Mouse (Mus musculus): ENCODE data around the gene Thrb. TPM values are rescaled to one million over a fixed set of nuclear protein-coding genes. Genes with fewer than 3 reads are reported as not detected.
A peak's percentile ranks its signal among the peaks of the same experiment; 100 is the strongest.

The Thrb gene
- polyA plus RNA-seq, 1 experiment from 2014 or later, result 0.20 TPM

GRCm38 (mm10) chr14:17743713-17744158, 83.7 kb downstream of the Thrb start:
- WGBS, result 69% methylated on average over 2 of the region's 2 CpGs

GRCm38 (mm10) chr14:17747922-17748321, 87.9 kb downstream of the Thrb start:
- Histone ChIP-seq H3K4me1 (ENCODE audit: control insufficient read depth, insufficient read depth, low read length) (no peaks in the 10 kb centered on the region), H3K4me3 (ENCODE audit: low read length) (no peak overlapping the region), H3K9ac (ENCODE audit: low read depth, low read length) (no peak overlapping the region), H3K4me2 (replicated peaks; ENCODE audit: low read depth, low read length) (no peak overlapping the region), H3K9me3 (ENCODE audit: control insufficient read depth, low read length) (no peaks in the 10 kb centered on the region), H3K36me3 (ENCODE audit: control insufficient read depth, insufficient read depth, low read length) (no peaks in the 10 kb centered on the region), H3K27ac (ENCODE audit: low read depth, low read length) (no peak overlapping the region), H3K27me3 (ENCODE audit: control insufficient read depth, insufficient read depth, low read length) (no peaks in the 10 kb centered on the region)
- 89% methylated on average over 3 of the region's 3 CpGs for WGBS
- no peak for ATAC-seq (ENCODE audit: low FRiP score, low TSS enrichment)

More at GRCm38 (mm10) chr14:17743713-17744158, 83.7 kb downstream of the Thrb start:
- H3K27ac ChIP-seq (ENCODE audit: low read depth, low read length), result no peak overlapping the region
- no peaks in the 10 kb centered on the region for H3K36me3 ChIP-seq (ENCODE audit: control insufficient read depth, insufficient read depth, low read length)
- no peaks in the 10 kb centered on the region for H3K27me3 ChIP-seq (ENCODE audit: control insufficient read depth, insufficient read depth, low read length)
- H3K9me3 ChIP-seq (ENCODE audit: control insufficient read depth, low read length), result no peaks in the 10 kb centered on the region
- H3K9ac ChIP-seq (ENCODE audit: low read depth, low read length), result no peak overlapping the region
- H3K4me1 ChIP-seq (ENCODE audit: control insufficient read depth, insufficient read depth, low read length), result no peaks in the 10 kb centered on the region
- H3K4me2 ChIP-seq (replicated peaks; ENCODE audit: low read depth, low read length), result no peak overlapping the region
- no peak for ATAC-seq (ENCODE audit: low FRiP score, low TSS enrichment)
- H3K4me3 ChIP-seq (ENCODE audit: low read length), result no peak overlapping the region

GRCm38 (mm10) chr14:17748945-17749344, 88.9 kb downstream of the Thrb start:
- Histone ChIP-seq H3K9ac (ENCODE audit: low read depth, low read length) (no peak overlapping the region), H3K4me3 (ENCODE audit: low read length) (no peak overlapping the region), H3K36me3 (ENCODE audit: control insufficient read depth, insufficient read depth, low read length) (no peaks in the 10 kb centered on the region), H3K4me2 (replicated peaks; ENCODE audit: low read depth, low read length) (no peak overlapping the region), H3K27ac (ENCODE audit: low read depth, low read length) (no peak overlapping the region), H3K9me3 (ENCODE audit: control insufficient read depth, low read length) (no peaks in the 10 kb centered on the region), H3K4me1 (ENCODE audit: control insufficient read depth, insufficient read depth, low read length) (no peaks in the 10 kb centered on the region), H3K27me3 (ENCODE audit: control insufficient read depth, insufficient read depth, low read length) (no peaks in the 10 kb centered on the region)
- ATAC-seq (ENCODE audit: low FRiP score, low TSS enrichment), result no peak

GRCm38 (mm10) chr14:17751911-17752310, 91.8 kb downstream of the Thrb start:
- no peak overlapping the region for H3K9ac ChIP-seq (ENCODE audit: low read depth, low read length)
- no peak overlapping the region for H3K4me3 ChIP-seq (ENCODE audit: low read length)
- no peak overlapping the region for H3K27ac ChIP-seq (ENCODE audit: low read depth, low read length)
- H3K4me2 ChIP-seq (replicated peaks; ENCODE audit: low read depth, low read length), result no peak overlapping the region
- H3K9me3 ChIP-seq (ENCODE audit: control insufficient read depth, low read length), result no peaks in the 10 kb centered on the region
- no peaks in the 10 kb centered on the region for H3K4me1 ChIP-seq (ENCODE audit: control insufficient read depth, insufficient read depth, low read length)
- no peaks in the 10 kb centered on the region for H3K36me3 ChIP-seq (ENCODE audit: control insufficient read depth, insufficient read depth, low read length)
- ATAC-seq (ENCODE audit: low FRiP score, low TSS enrichment), result peak; percentile 83; the same call in 1 of the 2 replicates
- no peaks in the 10 kb centered on the region for H3K27me3 ChIP-seq (ENCODE audit: control insufficient read depth, insufficient read depth, low read length)
- WGBS, result 48% methylated on average over 1 of the region's 1 CpGs

GRCm38 (mm10) chr14:17753429-17753828, 93.4 kb downstream of the Thrb start:
- Histone ChIP-seq H3K36me3 (ENCODE audit: control insufficient read depth, insufficient read depth, low read length) (no peaks in the 10 kb centered on the region), H3K4me2 (replicated peaks; ENCODE audit: low read depth, low read length) (no peak overlapping the region), H3K27ac (ENCODE audit: low read depth, low read length) (no peak overlapping the region), H3K4me1 (ENCODE audit: control insufficient read depth, insufficient read depth, low read length) (no peaks in the 10 kb centered on the region), H3K27me3 (ENCODE audit: control insufficient read depth, insufficient read depth, low read length) (no peaks in the 10 kb centered on the region), H3K9ac (ENCODE audit: low read depth, low read length) (no peak overlapping the region), H3K4me3 (ENCODE audit: low read length) (no peak overlapping the region), H3K9me3 (ENCODE audit: control insufficient read depth, low read length) (no peaks in the 10 kb centered on the region)
- no peak for ATAC-seq (ENCODE audit: low FRiP score, low TSS enrichment)
- WGBS, result 95% methylated on average over 1 of the region's 1 CpGs

- no peak overlapping the region for H3K4me3 ChIP-seq (ENCODE audit: low read length)
- H3K4me2 ChIP-seq (replicated peaks; ENCODE audit: low read depth, low read length), result no peak overlapping the region
- no peaks in the 10 kb centered on the region for H3K4me1 ChIP-seq (ENCODE audit: control insufficient read depth, insufficient read depth, low read length)
- no peak overlapping the region for H3K9ac ChIP-seq (ENCODE audit: low read depth, low read length)
- no peaks in the 10 kb centered on the region for H3K9me3 ChIP-seq (ENCODE audit: control insufficient read depth, low read length)
- H3K36me3 ChIP-seq (ENCODE audit: control insufficient read depth, insufficient read depth, low read length), result no peaks in the 10 kb centered on the region
- H3K27ac ChIP-seq (ENCODE audit: low read depth, low read length), result no peak overlapping the region
- no peaks in the 10 kb centered on the region for H3K27me3 ChIP-seq (ENCODE audit: control insufficient read depth, insufficient read depth, low read length)
- ATAC-seq (ENCODE audit: low FRiP score, low TSS enrichment), result no peak
Measured at GRCm38 (mm10) chr14:17756732-17757131, 96.7 kb downstream of the Thrb start.

GRCm38 (mm10) chr14:17767987-17768386, 107.9 kb downstream of the Thrb start:
- Histone ChIP-seq H3K27me3 (ENCODE audit: control insufficient read depth, insufficient read depth, low read length) (no peaks in the 10 kb centered on the region), H3K9ac (ENCODE audit: low read depth, low read length) (no peak overlapping the region), H3K27ac (ENCODE audit: low read depth, low read length) (no peak overlapping the region), H3K9me3 (ENCODE audit: control insufficient read depth, low read length) (no peaks in the 10 kb centered on the region), H3K36me3 (ENCODE audit: control insufficient read depth, insufficient read depth, low read length) (no peaks in the 10 kb centered on the region), H3K4me2 (replicated peaks; ENCODE audit: low read depth, low read length) (no peak overlapping the region), H3K4me3 (ENCODE audit: low read length) (no peak overlapping the region), H3K4me1 (ENCODE audit: control insufficient read depth, insufficient read depth, low read length) (no peaks in the 10 kb centered on the region)
- ATAC-seq (ENCODE audit: low FRiP score, low TSS enrichment), result no peak
- WGBS, result 57% methylated on average over 2 of the region's 2 CpGs

GRCm38 (mm10) chr14:17774404-17774803, 114.3 kb downstream of the Thrb start:
- Histone ChIP-seq H3K27ac (ENCODE audit: low read depth, low read length) (no peak overlapping the region), H3K9ac (ENCODE audit: low read depth, low read length) (no peak overlapping the region), H3K4me3 (ENCODE audit: low read length) (no peak overlapping the region), H3K4me1 (ENCODE audit: control insufficient read depth, insufficient read depth, low read length) (no peaks in the 10 kb centered on the region), H3K27me3 (ENCODE audit: control insufficient read depth, insufficient read depth, low read length) (no peaks in the 10 kb centered on the region), H3K4me2 (replicated peaks; ENCODE audit: low read depth, low read length) (no peak overlapping the region), H3K36me3 (ENCODE audit: control insufficient read depth, insufficient read depth, low read length) (no peaks in the 10 kb centered on the region), H3K9me3 (ENCODE audit: control insufficient read depth, low read length) (no peaks in the 10 kb centered on the region)
- 51% methylated on average over 2 of the region's 2 CpGs for WGBS
- no peak for ATAC-seq (ENCODE audit: low FRiP score, low TSS enrichment)

- no peak overlapping the region for H3K4me3 ChIP-seq (ENCODE audit: low read length)
- no peak overlapping the region for H3K9ac ChIP-seq (ENCODE audit: low read depth, low read length)
- H3K27ac ChIP-seq (ENCODE audit: low read depth, low read length), result no peak overlapping the region
- no peaks in the 10 kb centered on the region for H3K4me1 ChIP-seq (ENCODE audit: control insufficient read depth, insufficient read depth, low read length)
- no peaks in the 10 kb centered on the region for H3K9me3 ChIP-seq (ENCODE audit: control insufficient read depth, low read length)
- H3K27me3 ChIP-seq (ENCODE audit: control insufficient read depth, insufficient read depth, low read length), result no peaks in the 10 kb centered on the region
- ATAC-seq (ENCODE audit: low FRiP score, low TSS enrichment), result no peak
- 64% methylated on average over 4 of the region's 4 CpGs for WGBS
- no peak overlapping the region for H3K4me2 ChIP-seq (replicated peaks; ENCODE audit: low read depth, low read length)
- no peaks in the 10 kb centered on the region for H3K36me3 ChIP-seq (ENCODE audit: control insufficient read depth, insufficient read depth, low read length)
Measured at GRCm38 (mm10) chr14:17781921-17782320, 121.9 kb downstream of the Thrb start.
